Mouse (Mus musculus) lung, postnatal 4 days (tissue): Measurements from ENCODE around the gene Gpr55.
A peak's percentile ranks its signal among the peaks of the same experiment; 100 is the strongest.

ENCODE experiments used
- DNase-seq, 2 experiments: peaks; one replicate each; pipeline ENCODE4 v3.0.0; 2021

The Gpr55 gene

GRCm38 (mm10) chr1:85913078-85913755, 47.6 kb downstream of the Gpr55 start:
- DNase-seq, result no peak

- DNase-seq, result peak in 1 of 2 experiments; percentile 41
These were observed 51.8 kb downstream of the Gpr55 start for GRCm38 (mm10) chr1:85908754-85909590.

GRCm38 (mm10) chr1:85906892-85907291, 53.9 kb downstream of the Gpr55 start:
- DNase-seq, result no peak

DNA sequence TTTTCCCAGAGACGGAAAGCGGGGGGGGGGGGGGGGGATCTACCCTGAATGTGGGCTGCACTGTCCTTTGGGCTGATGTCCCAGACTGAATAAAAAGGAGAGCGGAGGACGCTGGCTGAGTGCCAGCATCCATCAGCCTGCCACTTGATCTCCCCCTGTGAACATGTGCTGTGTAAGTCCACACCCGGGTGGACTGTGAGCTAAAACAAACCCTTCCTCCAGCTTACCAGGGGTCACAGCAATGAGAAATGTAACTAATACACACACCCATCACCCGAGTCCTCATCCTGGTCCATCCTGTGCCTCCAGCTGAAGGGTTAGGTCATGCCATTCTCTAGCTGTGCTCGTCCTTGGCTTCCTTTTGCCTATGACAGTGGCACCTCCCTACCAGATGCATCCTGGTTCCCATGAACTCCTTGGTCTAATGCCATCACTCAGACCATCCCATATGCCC, 58.7 kb downstream of the Gpr55 start:
- DNase-seq, result peak; percentile 40 to 75

GRCm38 (mm10) chr1:85901516-85902107, 59.2 kb downstream of the Gpr55 start:
- DNase-seq, result no peak

- DNase-seq, result no peak
These were observed 60.1 kb downstream of the Gpr55 start for GRCm38 (mm10) chr1:85900521-85901333.

DNA sequence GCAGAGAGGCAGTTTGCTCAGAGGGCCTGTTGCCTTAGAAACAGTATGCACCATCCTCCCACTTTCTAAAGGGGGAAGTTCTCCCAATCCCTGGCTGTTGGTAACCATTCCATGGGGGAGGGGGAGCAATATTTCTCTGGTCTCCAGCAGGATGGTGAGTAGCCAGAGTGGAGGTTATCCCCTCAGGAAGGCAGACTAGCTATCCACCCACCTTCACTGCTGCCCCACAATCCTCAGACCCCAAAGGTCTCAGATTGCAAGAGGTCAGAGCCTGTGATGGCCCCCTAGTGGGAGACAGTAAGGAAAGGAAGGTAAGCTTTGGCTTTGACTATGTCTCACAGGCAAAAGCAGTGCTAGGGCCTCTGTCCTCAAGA, 61.4 kb downstream of the Gpr55 start:
- no peak for DNase-seq

- DNase-seq, result no peak
These were observed 61.9 kb downstream of the Gpr55 start for GRCm38 (mm10) chr1:85898761-85899387.

GRCm38 (mm10) chr1:85897901-85898760, 62.7 kb downstream of the Gpr55 start:
- DNase-seq, result no peak

GRCm38 (mm10) chr1:85896781-85897700, 63.8 kb downstream of the Gpr55 start:
- DNase-seq, result peak; percentile 28 to 44

GRCm38 (mm10) chr1:85896110-85896509, 64.7 kb downstream of the Gpr55 start:
- no peak for DNase-seq

DNA sequence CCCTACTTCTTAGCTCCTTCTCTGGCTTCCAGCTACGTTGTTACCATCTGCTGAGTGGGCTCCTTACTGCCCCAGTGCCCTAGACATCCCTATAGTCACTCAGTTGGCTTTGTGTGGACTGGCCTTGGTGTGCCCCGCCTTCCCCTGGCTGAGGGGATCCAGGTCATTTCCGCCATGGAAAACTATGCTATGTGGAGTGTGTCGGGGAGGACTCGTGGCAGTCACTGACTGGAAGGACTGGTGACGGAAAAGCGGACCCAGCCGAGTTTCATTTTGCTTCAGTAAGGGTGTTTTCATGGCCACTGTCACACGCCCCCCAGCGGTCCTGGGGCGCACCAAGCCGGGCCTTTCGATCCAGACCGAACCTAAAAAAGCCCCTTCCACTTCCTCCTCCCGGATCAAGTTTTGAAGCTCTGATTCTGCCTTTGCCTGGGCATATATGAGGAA, 65.4 kb downstream of the Gpr55 start:
- peak; percentile 82 to 84 for DNase-seq

DNA sequence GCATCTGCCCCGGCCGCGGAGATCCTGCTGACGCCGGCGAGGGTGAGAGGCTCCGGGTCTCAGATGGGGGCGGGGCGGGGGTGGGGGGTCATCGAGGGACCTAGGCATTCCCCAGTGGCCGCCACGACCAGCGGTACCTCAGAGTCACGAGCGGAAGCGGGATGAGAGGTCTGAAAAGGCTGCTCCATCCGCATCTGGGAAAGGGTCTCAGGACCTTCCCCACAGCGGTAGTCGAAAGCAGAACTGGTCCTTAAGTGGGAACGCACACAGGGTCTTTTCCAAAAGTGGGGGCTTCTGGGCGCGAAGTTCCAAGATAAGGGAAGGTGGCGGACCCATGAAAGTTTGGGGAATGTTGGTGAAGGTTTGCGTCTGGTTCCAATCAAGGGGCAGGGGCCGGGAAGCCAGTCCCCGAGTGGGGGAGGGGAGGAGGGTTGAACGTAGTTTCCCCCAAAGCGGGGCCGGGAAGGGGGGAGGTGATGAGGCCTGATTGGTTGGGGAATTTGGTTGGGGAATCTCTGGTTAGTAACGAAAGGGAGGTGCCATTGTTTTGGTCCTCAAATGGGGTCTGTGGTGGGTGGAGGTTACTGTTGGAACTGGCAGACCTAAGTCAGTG, 66.0 kb downstream of the Gpr55 start:
- DNase-seq, result peak; percentile 58 to 59

GRCm38 (mm10) chr1:85894231-85894747, 66.5 kb downstream of the Gpr55 start, which contains the start of gene Itm2c:
Gene Itm2c (plus strand): TSS chr1:85894281.
- DNase-seq, result peak; percentile 92 to 93
